8 mouse cellular contexts compared by ENCODE assay signal in genomic region chr5:91464876-91465508, GRCm38 (mm10). TPM values are rescaled to one million over a fixed set of nuclear protein-coding genes. Genes with fewer than 3 reads are reported as not detected.
DNase-seq lines count a peak whose midpoint lies in the region; ATAC-seq lines count a peak whose summit lies in the region.

No protein-coding gene starts in this region.

- H3K36me3 ChIP-seq in midbrain, embryonic 11.5 days (ENCODE audit: control insufficient read depth, insufficient read depth, low read length): no peaks in the 10 kb centered on the region
- H3K36me3 ChIP-seq in stomach, embryonic 16.5 days (ENCODE audit: control insufficient read depth, insufficient read depth, low read length): no peaks in the 10 kb centered on the region

- 52% methylated on average over 4 of the region's 4 CpGs for WGBS in midbrain, embryonic 11.5 days
- WGBS in stomach, embryonic 16.5 days: 30% methylated on average over 4 of the region's 4 CpGs

- H3K27ac ChIP-seq in midbrain, embryonic 11.5 days (ENCODE audit: low read depth, low read length): no peak overlapping the region
- no peak overlapping the region for H3K27ac ChIP-seq in stomach, embryonic 16.5 days (ENCODE audit: low read length)

- no peak for ATAC-seq in CD4-positive, CD25-positive, alpha-beta regulatory T cell, adult 4 months
- peak; percentile 78 for ATAC-seq in midbrain, embryonic 11.5 days (ENCODE audit: low FRiP score)
- peak; percentile 56; the same call in 1 of the 2 replicates for ATAC-seq in stomach, embryonic 16.5 days (ENCODE audit: insufficient read depth, low FRiP score)

- H3K9ac ChIP-seq in midbrain, embryonic 11.5 days (ENCODE audit: low read length): no peak overlapping the region
- H3K9ac ChIP-seq in stomach, embryonic 16.5 days (ENCODE audit: low read length): no peak overlapping the region

- no peaks in the 10 kb centered on the region for H3K27me3 ChIP-seq in midbrain, embryonic 11.5 days (ENCODE audit: control insufficient read depth, insufficient read depth, low read length)
- no peaks in the 10 kb centered on the region for H3K27me3 ChIP-seq in stomach, embryonic 16.5 days (ENCODE audit: control insufficient read depth, insufficient read depth, low read length)

- no peak overlapping the region for H3K4me3 ChIP-seq in midbrain, embryonic 11.5 days (ENCODE audit: low read depth, low read length)
- no peak overlapping the region for H3K4me3 ChIP-seq in stomach, embryonic 16.5 days (replicated peaks; ENCODE audit: low read length)

- H3K9me3 ChIP-seq in midbrain, embryonic 11.5 days (ENCODE audit: control insufficient read depth, low read length): no peaks in the 10 kb centered on the region
- no peaks in the 10 kb centered on the region for H3K9me3 ChIP-seq in stomach, embryonic 16.5 days (replicated peaks; ENCODE audit: control insufficient read depth, low read length)

- H3K4me2 ChIP-seq in midbrain, embryonic 11.5 days: no peak overlapping the region
- H3K4me2 ChIP-seq in stomach, embryonic 16.5 days (ENCODE audit: low read depth, low read length): no peak overlapping the region

- H3K4me1 ChIP-seq in midbrain, embryonic 11.5 days (ENCODE audit: control insufficient read depth, insufficient read depth, low read length): no peaks in the 10 kb centered on the region
- H3K4me1 ChIP-seq in stomach, embryonic 16.5 days (ENCODE audit: control insufficient read depth, insufficient read depth, low read length): no peaks in the 10 kb centered on the region

- DNase-seq in CD4-positive, CD25-positive, alpha-beta regulatory T cell, adult 2 months (ENCODE audit: low read depth, low spot score): peak; percentile 42
- DNase-seq in CD4-positive helper T cell, adult 2 months (ENCODE audit: low read depth, low spot score): peak; percentile 11
- DNase-seq in cerebellum, postnatal 36 days: peak; percentile 14
- DNase-seq in heart, postnatal 4 days: peak; percentile 40
- peak; percentile 30 for DNase-seq in layer of hippocampus, adult 9-10 months (ENCODE audit: low spot score)
- DNase-seq in midbrain, embryonic 11.5 days (ENCODE audit: low spot score, missing footprints): no peak

RNA-seq across cellular contexts. Expression of gene Parm1, which starts 52.4 kb away (rescaled TPM):
- not detected for polyA plus RNA-seq in CD4-positive, CD25-positive, alpha-beta regulatory T cell, adult 4 months (2017; shearing (Covaris generic))
- total RNA-seq in heart, postnatal 4 days (2021): 10 to 100 TPM; 60.7 to 63.4 TPM
- polyA plus RNA-seq in midbrain, embryonic 11.5 days (2014; fragmentation: Nextera tagmentation; extraction: Ambion mirVana): 17.5 and 17.6 TPM in 2 replicates
- polyA plus RNA-seq in stomach, embryonic 16.5 days (2015; fragmentation: Nextera tagmentation; extraction: Ambion mirVana): 29.4 and 33.1 TPM in 2 replicates

Comparison
In these comparisons a context has a peak if more than half of its experiments do, and no peak if none do; other contexts are left out.
1. RNA of gene Parm1, which starts 52.4 kb away (polyA plus RNA-seq): 29.4 to 33.1 TPM in stomach, embryonic 16.5 days and 17.5 to 17.6 TPM in midbrain, embryonic 11.5 days; not detected in CD4-positive, CD25-positive, alpha-beta regulatory T cell, adult 4 months; every median in the first group is over 10 times any median in the second.